Mouse (Mus musculus): ENCODE data around the gene Jph4. TPM values are rescaled to one million over a fixed set of nuclear protein-coding genes. Genes with fewer than 3 reads are reported as not detected.

The Jph4 gene
- polyA plus RNA-seq, 2 experiments: 0.04 TPM; not detected in 1

GRCm38 (mm10) chr14:55160251-55161071 is 43.7 kb upstream of the Jph4 start:
- no peaks in the 10 kb centered on the region for H3K9me3 ChIP-seq (ENCODE audit: control insufficient read depth, low read length)
- no peaks in the 10 kb centered on the region for H3K27me3 ChIP-seq (ENCODE audit: control insufficient read depth, insufficient read depth, low read length)
- no peak overlapping the region for H3K4me3 ChIP-seq (ENCODE audit: insufficient read depth in 1 of 2, low read depth in 2 of 2, low read length in 2 of 2)
- H3K4me2 ChIP-seq (ENCODE audit: low read depth): no peak overlapping the region
- H3K4me1 ChIP-seq (replicated peaks; ENCODE audit: control insufficient read depth in 2 of 2, insufficient read depth in 2 of 2, low read length in 1 of 2): no peaks in the 10 kb centered on the region; a peak in 1 of 4 replicates
- H3K36me3 ChIP-seq (replicated peaks; ENCODE audit: control insufficient read depth, insufficient read depth, low read depth): no peaks in the 10 kb centered on the region
- WGBS (ENCODE audit: insufficient replicate concordance): 56% methylated on average over 9 of the region's 10 CpGs
- DNase-seq (ENCODE audit: low read depth in 3 of 3, low spot score in 3 of 3) (no peak), ATAC-seq (ENCODE audit: insufficient read depth) (no peak)
- no peak overlapping the region for H3K27ac ChIP-seq
- no peak for TF ChIP-seq CTCF (IDR thresholded peaks at IDR 0.05; ENCODE audit: low read depth)
- no peak for TF ChIP-seq EP300 (IDR thresholded peaks at IDR 0.05; ENCODE audit: low read depth)
- H3K9ac ChIP-seq (replicated peaks): no peak overlapping the region

GRCm38 (mm10) chr14:55157322-55158065 is 40.8 kb upstream of the Jph4 start:
- TF ChIP-seq CTCF (IDR thresholded peaks at IDR 0.05; ENCODE audit: low read depth) (no peak), EP300 (IDR thresholded peaks at IDR 0.05; ENCODE audit: low read depth) (no peak)
- Histone ChIP-seq H3K4me3 (ENCODE audit: insufficient read depth in 1 of 2, low read depth in 2 of 2, low read length in 2 of 2) (no peak overlapping the region), H3K4me2 (ENCODE audit: low read depth) (no peak overlapping the region), H3K9ac (replicated peaks) (no peak overlapping the region), H3K4me1 (replicated peaks; ENCODE audit: control insufficient read depth in 2 of 2, insufficient read depth in 2 of 2, low read length in 1 of 2) (no peaks in the 10 kb centered on the region; a peak in 1 of 4 replicates), H3K27ac (no peak overlapping the region), H3K9me3 (ENCODE audit: control insufficient read depth, low read length) (no peaks in the 10 kb centered on the region), H3K36me3 (replicated peaks; ENCODE audit: control insufficient read depth, insufficient read depth, low read depth) (no peaks in the 10 kb centered on the region), H3K27me3 (ENCODE audit: control insufficient read depth, insufficient read depth, low read length) (no peaks in the 10 kb centered on the region)
- DNase-seq (ENCODE audit: low read depth in 3 of 3, low spot score in 3 of 3) (no peak), ATAC-seq (ENCODE audit: insufficient read depth) (no peak)
- WGBS (ENCODE audit: insufficient replicate concordance): 56% methylated on average over 12 of the region's 12 CpGs

- no peak overlapping the region for H3K4me2 ChIP-seq (ENCODE audit: low read depth)
- 81% methylated on average over 16 of the region's 16 CpGs for WGBS (ENCODE audit: insufficient replicate concordance)
- TF ChIP-seq CTCF (IDR thresholded peaks at IDR 0.05; ENCODE audit: low read depth): no peak
- H3K27me3 ChIP-seq (ENCODE audit: control insufficient read depth, insufficient read depth, low read length): no peaks in the 10 kb centered on the region
- H3K4me3 ChIP-seq (ENCODE audit: insufficient read depth in 1 of 2, low read depth in 2 of 2, low read length in 2 of 2): no peak overlapping the region
- H3K4me1 ChIP-seq (replicated peaks; ENCODE audit: control insufficient read depth in 2 of 2, insufficient read depth in 2 of 2, low read length in 1 of 2): no peaks in the 10 kb centered on the region
- no peak for DNase-seq (ENCODE audit: low read depth in 3 of 3, low spot score in 3 of 3)
- H3K9ac ChIP-seq (replicated peaks): no peak overlapping the region
- ATAC-seq (ENCODE audit: insufficient read depth): no peak
- H3K36me3 ChIP-seq (replicated peaks; ENCODE audit: control insufficient read depth, insufficient read depth, low read depth): no peaks in the 10 kb centered on the region
- H3K9me3 ChIP-seq (ENCODE audit: control insufficient read depth, low read length): no peaks in the 10 kb centered on the region
- no peak overlapping the region for H3K27ac ChIP-seq
These were observed 36.3 kb upstream of the Jph4 start for GRCm38 (mm10) chr14:55152951-55153481.

GRCm38 (mm10) chr14:55152174-55152573 is 35.4 kb upstream of the Jph4 start:
- 40% methylated on average over 4 of the region's 4 CpGs for WGBS (ENCODE audit: insufficient replicate concordance)

GRCm38 (mm10) chr14:55150985-55151384 is 34.2 kb upstream of the Jph4 start:
- TF ChIP-seq EP300 (IDR thresholded peaks at IDR 0.05; ENCODE audit: low read depth): no peak
- TF ChIP-seq CTCF (IDR thresholded peaks at IDR 0.05; ENCODE audit: low read depth): no peak

More at GRCm38 (mm10) chr14:55152174-55152573, 35.4 kb upstream of the Jph4 start:
- H3K4me3 ChIP-seq (ENCODE audit: insufficient read depth in 1 of 2, low read depth in 2 of 2, low read length in 2 of 2): no peak overlapping the region
- ATAC-seq (ENCODE audit: insufficient read depth) (no peak), DNase-seq (ENCODE audit: low read depth in 3 of 3, low spot score in 3 of 3) (no peak)
- no peak overlapping the region for H3K4me2 ChIP-seq (ENCODE audit: low read depth)
- H3K4me1 ChIP-seq (replicated peaks; ENCODE audit: control insufficient read depth in 2 of 2, insufficient read depth in 2 of 2, low read length in 1 of 2): no peaks in the 10 kb centered on the region
- no peak overlapping the region for H3K27ac ChIP-seq
- no peaks in the 10 kb centered on the region for H3K9me3 ChIP-seq (ENCODE audit: control insufficient read depth, low read length)
- no peak for TF ChIP-seq CTCF (IDR thresholded peaks at IDR 0.05; ENCODE audit: low read depth)
- TF ChIP-seq EP300 (IDR thresholded peaks at IDR 0.05; ENCODE audit: low read depth): no peak
- no peaks in the 10 kb centered on the region for H3K36me3 ChIP-seq (replicated peaks; ENCODE audit: control insufficient read depth, insufficient read depth, low read depth)
- H3K27me3 ChIP-seq (ENCODE audit: control insufficient read depth, insufficient read depth, low read length): no peaks in the 10 kb centered on the region
- H3K9ac ChIP-seq (replicated peaks): no peak overlapping the region

More at GRCm38 (mm10) chr14:55150985-55151384, 34.2 kb upstream of the Jph4 start:
- no peaks in the 10 kb centered on the region for H3K36me3 ChIP-seq (replicated peaks; ENCODE audit: control insufficient read depth, insufficient read depth, low read depth)
- WGBS (ENCODE audit: insufficient replicate concordance): 53% methylated on average over 5 of the region's 5 CpGs
- DNase-seq (ENCODE audit: low read depth in 3 of 3, low spot score in 3 of 3) (no peak), ATAC-seq (ENCODE audit: insufficient read depth) (no peak)
- no peak overlapping the region for H3K27ac ChIP-seq
- H3K9ac ChIP-seq (replicated peaks): no peak overlapping the region
- no peak overlapping the region for H3K4me2 ChIP-seq (ENCODE audit: low read depth)
- no peaks in the 10 kb centered on the region for H3K9me3 ChIP-seq (ENCODE audit: control insufficient read depth, low read length)
- no peak overlapping the region for H3K4me3 ChIP-seq (ENCODE audit: insufficient read depth in 1 of 2, low read depth in 2 of 2, low read length in 2 of 2)
- H3K27me3 ChIP-seq (ENCODE audit: control insufficient read depth, insufficient read depth, low read length): no peaks in the 10 kb centered on the region
- H3K4me1 ChIP-seq (replicated peaks; ENCODE audit: control insufficient read depth in 2 of 2, insufficient read depth in 2 of 2, low read length in 1 of 2): no peaks in the 10 kb centered on the region
